Mouse (Mus musculus) kidney, adult 2 months (tissue): ENCODE results near the gene Pknox2.

Experiments
- CTCF ChIP-seq: fragments of 200-500 bp; conservative IDR thresholded peaks from 2 replicates; pipeline ENCODE4 v1.5.1; 2011; ENCODE audit warnings: low read depth, mild to moderate bottlenecking, control low read depth, low read length, moderate library complexity, mixed read lengths; ENCODE audit not compliant: insufficient read depth, insufficient read length
- POLR2A ChIP-seq: fragments of 200-500 bp; IDR thresholded peaks from one replicate; pipeline ENCODE4 v1.6.1; 2011; ENCODE audit warnings: low read depth, low read length, control low read depth

- TF ChIP-seq CTCF (no peak), POLR2A (no peak)
Measured at GRCm38 (mm10) chr9:37123384-37123783, 23.8 kb downstream of the Pknox2 start.
